Mouse (Mus musculus) erythroblast, adult 5-6 weeks (primary cell): Measurements from ENCODE around the gene Mark3. TPM values are rescaled to one million over a fixed set of nuclear protein-coding genes. Genes with fewer than 3 reads are reported as not detected.

Experiments used
- ATAC-seq: replicated peaks from 2 replicates; pipeline ENCODE4 v1.8.0; 2016; ENCODE audit warnings: moderate number of reproducible peaks, mild to moderate bottlenecking, moderate TSS enrichment, inconsistent platforms; ENCODE audit not compliant: poor library complexity, low FRiP score, severe bottlenecking
- total RNA-seq, 2 experiments: library from RNA; stranded (forward) in 1 of 2; stranded (reverse) in 1 of 2; fragments of 150-400 nt in 1 of 2; fragments of 200-764, 138-1000 nt in 1 of 2; gene quantifications; 2 replicates each; pipeline versions ENCODE4 v1.2.3 to v1.2.4; 2015 to 2017; ENCODE audit warnings: low replicate concordance in 2 of 2

The Mark3 gene
- total RNA-seq, 2 experiments from 2014 or later, result 138 to 158 TPM

GRCm38 (mm10) chr12:111693341-111694270 is 119.3 kb downstream of the Mark3 start:
- ATAC-seq, result no peak

GRCm38 (mm10) chr12:111694271-111694781 is 120.0 kb downstream of the Mark3 start:
- ATAC-seq, result no peak

- no peak for ATAC-seq
Measured at GRCm38 (mm10) chr12:111694880-111695804, 120.8 kb downstream of the Mark3 start.

GRCm38 (mm10) chr12:111696239-111696638 is 121.9 kb downstream of the Mark3 start:
- peak; percentile 40; the same call in 1 of the 2 replicates for ATAC-seq

GRCm38 (mm10) chr12:111697708-111698107 is 123.4 kb downstream of the Mark3 start:
- no peak for ATAC-seq

GRCm38 (mm10) chr12:111698346-111698913 is 124.1 kb downstream of the Mark3 start:
- no peak for ATAC-seq

- no peak for ATAC-seq
Measured at GRCm38 (mm10) chr12:111699542-111699941, 125.2 kb downstream of the Mark3 start.

GRCm38 (mm10) chr12:111700920-111701458 is 126.7 kb downstream of the Mark3 start:
- no peak for ATAC-seq

- no peak for ATAC-seq
Measured at GRCm38 (mm10) chr12:111703301-111703700, 129.0 kb downstream of the Mark3 start.

GRCm38 (mm10) chr12:111704609-111705008 is 130.3 kb downstream of the Mark3 start:
- 0 out of 2 replicates have a peak, but pooled peaks have one; percentile 42 for ATAC-seq

GRCm38 (mm10) chr12:111705186-111705973 is 131.1 kb downstream of the Mark3 start:
- ATAC-seq, result no peak

Other genes with a start within 250 kb of the Mark3 start
- 0.58 and 10.9 TPM in 2 replicates for gene Cdc42bpb, start 196.8 kb upstream of the Mark3 start, total RNA-seq (2015; ENCODE audit: low replicate concordance)
- 1.8 and 2.6 TPM in 2 replicates for gene Cdc42bpb, start 196.8 kb upstream of the Mark3 start, total RNA-seq (2017; ENCODE audit: low replicate concordance)
- gene Lbhd2, start 167.7 kb upstream of the Mark3 start, total RNA-seq (2015; ENCODE audit: low replicate concordance), result not detected in 2 replicates
- gene Lbhd2, start 167.7 kb upstream of the Mark3 start, total RNA-seq (2017; ENCODE audit: low replicate concordance), result not detected in 2 replicates
- not detected in 2 replicates for gene Exoc3l4, start 157.5 kb upstream of the Mark3 start, total RNA-seq (2015; ENCODE audit: low replicate concordance)
- gene Exoc3l4, start 157.5 kb upstream of the Mark3 start, total RNA-seq (2017; ENCODE audit: low replicate concordance), result not detected in 2 replicates
- 121 and 131 TPM in 2 replicates for gene Tnfaip2, start 132.1 kb upstream of the Mark3 start, total RNA-seq (2015; ENCODE audit: low replicate concordance)
- gene Tnfaip2, start 132.1 kb upstream of the Mark3 start, total RNA-seq (2017; ENCODE audit: low replicate concordance), result 287 and 456 TPM in 2 replicates
- gene Gm266, start 88.7 kb upstream of the Mark3 start, total RNA-seq (2015; ENCODE audit: low replicate concordance), result not detected in 2 replicates
- gene Gm266, start 88.7 kb upstream of the Mark3 start, total RNA-seq (2017; ENCODE audit: low replicate concordance), result not detected in 2 replicates
- gene Eif5, start 36.5 kb upstream of the Mark3 start, total RNA-seq (2015; ENCODE audit: low replicate concordance), result 1,226 and 1,283 TPM in 2 replicates
- 1,807 and 1,822 TPM in 2 replicates for gene Eif5, start 36.5 kb upstream of the Mark3 start, total RNA-seq (2017; ENCODE audit: low replicate concordance)
- 6.9 and 9.4 TPM in 2 replicates for gene Ckb, start 97.8 kb downstream of the Mark3 start, total RNA-seq (2015; ENCODE audit: low replicate concordance)
- 3.2 and 8.5 TPM in 2 replicates for gene Ckb, start 97.8 kb downstream of the Mark3 start, total RNA-seq (2017; ENCODE audit: low replicate concordance)
- gene Trmt61a, start 103.6 kb downstream of the Mark3 start, total RNA-seq (2015; ENCODE audit: low replicate concordance), result 3.1 and 5.6 TPM in 2 replicates
- 0.84 and 3.7 TPM in 2 replicates for gene Trmt61a, start 103.6 kb downstream of the Mark3 start, total RNA-seq (2017; ENCODE audit: low replicate concordance)
- gene Bag5, start 138.7 kb downstream of the Mark3 start, total RNA-seq (2015; ENCODE audit: low replicate concordance), result 5.4 and 6.1 TPM in 2 replicates
- gene Bag5, start 138.7 kb downstream of the Mark3 start, total RNA-seq (2017; ENCODE audit: low replicate concordance), result 5.8 and 7.2 TPM in 2 replicates
- 10.6 and 13.4 TPM in 2 replicates for gene Apopt1, start 138.7 kb downstream of the Mark3 start, total RNA-seq (2015; ENCODE audit: low replicate concordance)
- gene Apopt1, start 138.7 kb downstream of the Mark3 start, total RNA-seq (2017; ENCODE audit: low replicate concordance), result 5.8 and 11.0 TPM in 2 replicates
- gene Klc1, start 184.3 kb downstream of the Mark3 start, total RNA-seq (2015; ENCODE audit: low replicate concordance), result 3.8 and 13.1 TPM in 2 replicates
- 12.9 and 21.9 TPM in 2 replicates for gene Klc1, start 184.3 kb downstream of the Mark3 start, total RNA-seq (2017; ENCODE audit: low replicate concordance)
- 1.7 and 1.9 TPM in 2 replicates for gene Xrcc3, start 239.3 kb downstream of the Mark3 start, total RNA-seq (2015; ENCODE audit: low replicate concordance)
- 2.0 and 5.6 TPM in 2 replicates for gene Xrcc3, start 239.3 kb downstream of the Mark3 start, total RNA-seq (2017; ENCODE audit: low replicate concordance)
- gene Zfyve21, start 239.6 kb downstream of the Mark3 start, total RNA-seq (2015; ENCODE audit: low replicate concordance), result 2.5 and 3.3 TPM in 2 replicates
- gene Zfyve21, start 239.6 kb downstream of the Mark3 start, total RNA-seq (2017; ENCODE audit: low replicate concordance), result 2.4 and 4.9 TPM in 2 replicates